Mouse (Mus musculus) embryonic facial prominence, embryonic 10.5 days (tissue): ENCODE measurements around the gene Jak3. TPM values are rescaled to one million over a fixed set of nuclear protein-coding genes. Genes with fewer than 3 reads are reported as not detected.
"Not testable (repeated sequence)": the region's sequence is repeated elsewhere in the genome, so short reads cannot be mapped to it uniquely, and the experiment has no call there.

ENCODE experiments used
- DNase-seq: peaks from one replicate; pipeline ENCODE4 v3.0.0-alpha.2; 2017; ENCODE audit warnings: low spot score
- H3K27ac ChIP-seq: fragments of 300-500 bp; sonication (generic); replicated peaks from 2 replicates; pipeline ENCODE4 v1.5.1; 2016; ENCODE audit warnings: mild to moderate bottlenecking
- H3K27me3 ChIP-seq: fragments of 300-500 bp; sonication (generic); replicated peaks from 2 replicates; pipeline ENCODE4 v1.6.1; 2016; ENCODE audit warnings: low read depth, mild to moderate bottlenecking; ENCODE audit not compliant: poor library complexity, severe bottlenecking
- H3K36me3 ChIP-seq: fragments of 300-500 bp; sonication (generic); replicated peaks from 2 replicates; pipeline ENCODE4 v1.6.1; 2016; ENCODE audit warnings: mild to moderate bottlenecking, moderate library complexity
- H3K4me1 ChIP-seq: fragments of 300-500 bp; sonication (generic); 2 replicates; pipeline ENCODE4 v1.6.1; 2016
- H3K4me3 ChIP-seq: fragments of 300-500 bp; sonication (generic); 2 replicates; pipeline ENCODE4 v1.5.1; 2016; ENCODE audit warnings: mild to moderate bottlenecking, moderate library complexity
- H3K9me3 ChIP-seq: fragments of 300-500 bp; sonication (generic); 2 replicates; pipeline ENCODE4 v1.6.1; 2016; ENCODE audit warnings: mild to moderate bottlenecking
- WGBS: fragments of 180-500 bp; shearing (Covaris S2); methylation state at CpG from one replicate; pipeline ENCODE4 v1.1.7; 2016; 5-methylcytosine and 5-hydroxymethylcytosine counted together
- polyA plus RNA-seq: library from polyadenylated mRNA; unstranded; fragments of >200 nt; fragmentation: Nextera tagmentation; extraction: Ambion mirVana; gene quantifications from 2 replicates; pipeline ENCODE4 v1.2.1, GENCODE M21; 2016

The Jak3 gene
- polyA plus RNA-seq, 1 experiment from 2014 or later = 3.6 TPM

DNA sequence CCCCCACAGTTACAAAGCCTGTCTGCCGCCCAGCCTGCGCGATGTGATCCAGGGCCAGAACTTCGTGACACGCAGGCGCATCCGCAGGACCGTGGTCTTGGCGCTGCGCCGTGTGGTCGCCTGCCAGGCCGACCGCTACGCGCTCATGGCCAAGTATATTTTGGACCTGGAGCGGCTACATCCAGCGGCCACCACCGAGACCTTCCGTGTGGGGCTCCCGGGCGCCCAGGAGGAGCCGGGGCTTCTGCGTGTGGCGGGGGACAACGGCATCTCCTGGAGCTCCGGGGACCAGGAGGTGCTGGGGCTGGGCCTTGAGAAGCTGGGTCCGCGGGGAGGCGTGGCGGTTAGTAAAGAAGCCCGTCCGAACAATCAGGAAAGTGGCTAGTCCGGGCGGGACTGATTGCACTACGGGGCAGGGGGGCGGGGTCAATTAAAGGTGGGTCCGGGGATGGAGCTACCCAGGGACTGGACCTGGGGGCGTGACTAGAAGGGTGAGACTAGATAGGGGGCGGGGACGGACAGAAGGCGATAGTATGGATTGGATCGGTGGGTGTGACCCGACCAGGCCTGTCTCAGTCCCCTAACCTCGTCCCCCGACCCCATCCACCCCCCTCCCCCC is 3.6 kb downstream of the Jak3 start:
- peak; percentile 48 for DNase-seq
- H3K9me3 ChIP-seq = peaks cover 3% of the 10 kb centered on the region; the same call in 1 of the 2 replicates
- H3K36me3 ChIP-seq = no peaks in the 10 kb centered on the region
- H3K27ac ChIP-seq = no peak overlapping the region
- peaks cover 99% of the 10 kb centered on the region for H3K27me3 ChIP-seq
- peak overlapping the region; percentile 52 for H3K4me3 ChIP-seq
- under 1% methylated on average over 46 of the region's 46 CpGs for WGBS
- peaks cover 39% of the 10 kb centered on the region for H3K4me1 ChIP-seq

DNA sequence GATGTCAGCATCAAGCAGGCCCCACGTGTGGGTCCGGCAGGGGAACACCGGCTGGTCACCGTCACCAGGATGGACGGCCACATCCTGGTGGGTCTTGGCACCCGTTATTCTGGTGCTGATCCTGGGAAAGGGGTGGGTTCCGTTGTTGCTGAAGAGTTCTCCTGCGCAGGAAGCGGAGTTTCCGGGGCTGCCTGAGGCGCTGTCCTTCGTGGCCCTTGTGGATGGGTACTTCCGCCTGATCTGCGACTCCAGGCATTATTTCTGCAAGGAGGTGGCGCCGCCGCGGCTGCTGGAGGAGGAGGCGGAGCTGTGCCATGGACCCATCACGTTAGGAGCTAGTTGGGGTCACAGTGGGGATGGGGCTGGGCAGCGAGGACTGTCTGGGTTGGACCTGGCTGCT is 4.4 kb downstream of the Jak3 start:
- no peaks in the 10 kb centered on the region for H3K36me3 ChIP-seq
- no peak overlapping the region for H3K27ac ChIP-seq
- H3K9me3 ChIP-seq = peaks cover 3% of the 10 kb centered on the region; the same call in 1 of the 2 replicates
- H3K4me3 ChIP-seq = peak overlapping the region; percentile 52
- H3K4me1 ChIP-seq = peaks cover 39% of the 10 kb centered on the region
- peak; percentile 49 for DNase-seq
- peaks cover 100% of the 10 kb centered on the region for H3K27me3 ChIP-seq
- WGBS = 4% methylated on average over 21 of the region's 21 CpGs

DNA sequence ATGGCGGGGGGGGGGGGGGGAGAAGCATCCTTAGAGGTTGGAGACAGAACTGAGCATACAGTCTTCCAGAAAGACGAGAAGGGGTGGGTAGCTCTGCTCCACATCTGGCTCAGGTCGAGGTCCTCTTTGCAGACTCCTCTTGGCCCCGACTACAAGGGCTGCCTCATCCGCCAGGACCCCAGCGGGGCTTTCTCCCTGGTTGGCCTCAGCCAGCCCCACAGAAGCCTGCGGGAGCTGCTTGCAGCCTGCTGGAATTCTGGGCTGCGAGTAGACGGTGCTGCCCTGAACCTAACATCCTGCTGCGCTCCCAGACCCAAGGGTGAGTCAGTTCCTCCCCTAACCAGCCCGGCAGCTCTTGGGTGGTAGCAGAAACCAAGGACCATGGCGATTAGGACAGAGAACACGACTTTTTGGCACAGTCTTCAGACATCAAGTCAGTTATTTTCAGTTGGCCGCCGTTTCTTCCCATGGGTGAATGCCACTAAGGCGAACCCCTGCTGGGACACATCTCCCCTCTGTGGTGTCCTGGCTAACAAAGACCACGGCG is 5.3 kb downstream of the Jak3 start:
- peak; percentile 50 for DNase-seq
- Histone ChIP-seq H3K4me1 (peaks cover 39% of the 10 kb centered on the region), H3K36me3 (no peaks in the 10 kb centered on the region), H3K9me3 (peaks cover 3% of the 10 kb centered on the region; the same call in 1 of the 2 replicates), H3K27me3 (peaks cover 100% of the 10 kb centered on the region), H3K4me3 (no peak overlapping the region), H3K27ac (no peak overlapping the region)
- 3% methylated on average over 18 of the region's 18 CpGs for WGBS

DNA sequence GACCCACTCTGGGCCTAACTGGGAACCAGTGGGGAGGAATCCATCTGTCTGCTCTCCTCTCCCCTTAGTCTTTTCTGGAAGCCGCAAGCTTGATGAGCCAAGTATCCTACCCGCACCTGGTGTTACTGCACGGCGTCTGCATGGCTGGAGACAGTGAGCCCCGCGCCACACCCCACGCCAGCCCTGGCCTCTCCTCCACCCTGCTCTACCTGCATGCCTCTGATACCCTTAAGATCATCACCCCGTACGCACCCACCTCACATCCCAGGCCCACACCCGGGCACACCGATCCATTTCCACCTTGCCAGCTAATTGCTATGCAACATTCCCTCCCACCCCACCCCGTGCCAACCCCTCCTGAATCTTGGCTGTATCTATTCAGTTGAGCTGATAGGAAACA is 6.7 kb downstream of the Jak3 start:
- DNase-seq = no peak
- Histone ChIP-seq H3K4me3 (no peak overlapping the region), H3K36me3 (no peaks in the 10 kb centered on the region), H3K9me3 (peaks cover 3% of the 10 kb centered on the region; the same call in 1 of the 2 replicates), H3K27me3 (peaks cover 100% of the 10 kb centered on the region), H3K27ac (no peak overlapping the region), H3K4me1 (peaks cover 49% of the 10 kb centered on the region)
- WGBS = 64% methylated on average over 12 of the region's 12 CpGs

DNA sequence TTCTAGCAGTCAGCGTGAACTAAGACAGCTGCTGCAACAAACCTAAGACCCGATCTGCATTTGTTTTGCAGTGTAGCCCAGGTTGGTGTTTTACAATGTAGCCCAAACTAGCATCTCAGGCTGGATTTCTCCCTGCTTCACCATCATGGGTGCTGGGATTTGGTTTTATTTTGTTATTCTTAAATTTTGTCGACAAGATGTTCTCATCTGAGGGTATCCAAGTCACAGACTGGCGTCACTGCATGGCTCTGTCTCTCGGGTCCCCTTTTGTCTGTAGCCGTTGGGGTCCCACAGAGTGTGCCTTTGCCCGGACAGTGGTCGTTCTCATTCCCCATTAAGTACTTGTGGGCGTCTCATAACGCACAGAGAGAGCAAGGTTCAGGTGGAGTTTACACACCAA is 8.6 kb downstream of the Jak3 start:
- Histone ChIP-seq H3K9me3 (no peaks in the 10 kb centered on the region), H3K27ac (no peak overlapping the region), H3K4me1 (peaks cover 50% of the 10 kb centered on the region), H3K4me3 (0 out of 2 replicates have a peak overlapping the region, but pooled peaks have one; percentile 5), H3K36me3 (no peaks in the 10 kb centered on the region), H3K27me3 (peaks cover 100% of the 10 kb centered on the region)
- 20% methylated on average over 10 of the region's 10 CpGs for WGBS
- DNase-seq = no peak

DNA sequence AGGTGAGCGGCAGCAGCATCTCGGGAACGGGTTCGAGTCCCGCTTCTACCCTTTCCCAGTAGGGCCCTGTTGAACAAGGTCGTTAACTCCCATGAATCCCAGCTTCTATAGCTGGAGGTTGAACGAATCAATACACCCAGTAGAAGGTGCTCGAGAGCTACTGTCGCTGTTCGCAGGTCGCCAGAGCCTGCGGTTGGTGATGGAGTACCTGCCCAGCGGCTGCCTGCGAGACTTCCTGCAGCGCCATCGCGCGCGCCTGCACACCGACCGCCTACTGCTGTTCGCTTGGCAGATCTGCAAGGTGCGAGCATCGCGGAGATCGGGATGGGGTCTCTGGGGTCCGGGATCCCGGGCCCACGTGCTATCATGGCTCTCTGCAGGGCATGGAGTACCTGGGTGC is 9.5 kb downstream of the Jak3 start:
- WGBS = 2% methylated on average over 29 of the region's 29 CpGs
- H3K4me1 ChIP-seq = peaks cover 42% of the 10 kb centered on the region
- DNase-seq = peak; percentile 56
- H3K27me3 ChIP-seq = peaks cover 100% of the 10 kb centered on the region
- H3K9me3 ChIP-seq = no peaks in the 10 kb centered on the region
- H3K27ac ChIP-seq = no peak overlapping the region
- H3K36me3 ChIP-seq = no peaks in the 10 kb centered on the region
- H3K4me3 ChIP-seq = peak overlapping the region; percentile 40

DNA sequence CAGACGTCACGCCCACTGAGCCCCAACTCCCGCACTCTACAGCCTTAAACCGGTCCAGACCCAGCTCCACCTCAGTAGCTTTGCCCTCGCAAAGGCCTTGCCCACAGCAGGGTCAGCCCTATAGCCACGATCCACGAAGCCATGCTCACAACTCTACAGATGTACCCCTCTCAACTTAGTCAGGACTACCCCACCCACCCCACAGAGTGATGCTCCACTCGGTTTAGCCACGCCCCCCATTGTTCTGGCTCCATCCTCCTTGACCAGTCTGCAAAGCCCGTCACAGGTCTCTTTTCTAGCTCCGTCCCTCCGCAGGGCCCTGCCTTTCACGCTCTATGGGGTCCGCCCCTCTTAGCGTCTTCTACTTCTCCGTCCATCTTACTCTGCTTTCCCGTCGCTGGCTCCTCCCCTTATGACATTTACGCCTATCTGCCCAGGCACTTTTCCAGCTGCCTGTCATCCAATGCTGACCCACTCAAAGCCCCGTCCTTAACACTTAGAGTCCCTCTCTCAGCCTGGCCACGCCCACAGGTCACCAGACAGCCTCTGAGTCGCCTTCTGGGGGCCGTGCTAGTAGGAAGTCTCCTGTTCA is 10.1 kb downstream of the Jak3 start:
- Histone ChIP-seq H3K4me1 (peaks cover 37% of the 10 kb centered on the region), H3K4me3 (peak overlapping the region; percentile 40), H3K9me3 (no peaks in the 10 kb centered on the region), H3K27me3 (peaks cover 100% of the 10 kb centered on the region), H3K27ac (no peak overlapping the region), H3K36me3 (no peaks in the 10 kb centered on the region)
- WGBS = under 1% methylated on average over 23 of the region's 23 CpGs
- peak; percentile 53 for DNase-seq

DNA sequence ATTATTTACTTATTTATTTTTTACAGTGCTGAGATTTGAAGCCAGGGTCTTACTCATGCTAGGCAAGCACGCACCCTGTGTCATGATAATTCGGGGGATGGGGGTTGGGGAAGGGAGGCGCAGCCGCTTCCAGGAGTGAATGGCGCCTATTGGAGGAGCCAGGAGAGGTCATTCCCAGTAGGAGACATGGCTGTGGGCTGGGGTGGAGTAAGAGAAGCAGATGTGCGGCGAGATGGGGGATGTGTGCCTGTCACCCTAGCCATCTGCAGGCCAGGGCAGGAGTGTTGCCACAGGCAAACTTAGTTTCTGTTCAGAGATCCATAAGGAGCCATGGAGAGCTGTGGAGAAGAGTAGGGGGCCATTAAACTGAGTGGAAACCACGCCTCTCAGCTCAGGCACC is 11.5 kb downstream of the Jak3 start:
- H3K36me3 ChIP-seq = no peaks in the 10 kb centered on the region
- H3K4me3 ChIP-seq = 0 out of 2 replicates have a peak overlapping the region, but pooled peaks have one; percentile 18
- H3K4me1 ChIP-seq = peaks cover 34% of the 10 kb centered on the region
- peaks cover 100% of the 10 kb centered on the region for H3K27me3 ChIP-seq
- 2% methylated on average over 8 of the region's 8 CpGs for WGBS
- DNase-seq = no peak
- no peaks in the 10 kb centered on the region for H3K9me3 ChIP-seq
- H3K27ac ChIP-seq = no peak overlapping the region

DNA sequence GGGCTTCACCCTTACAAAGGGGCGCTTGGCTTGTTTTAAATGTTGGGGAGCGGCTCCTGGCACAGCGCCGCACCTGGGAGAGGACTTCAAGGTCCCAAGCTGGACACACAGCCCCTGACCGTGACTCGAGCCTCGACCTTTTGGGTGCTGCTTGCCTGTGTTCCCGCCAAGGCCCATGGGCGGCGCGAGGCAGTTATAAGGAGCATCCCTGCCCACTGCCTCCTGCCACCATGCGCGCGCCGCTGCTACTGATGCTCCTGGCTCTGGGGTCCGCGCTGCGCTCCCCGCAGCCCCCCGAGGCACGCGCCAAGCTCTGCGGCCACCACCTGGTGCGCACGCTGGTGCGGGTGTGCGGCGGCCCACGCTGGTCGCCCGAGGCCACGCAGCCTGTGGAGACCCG is 12.9 kb downstream of the Jak3 start, which contains the start of gene Insl3:
Insl3 (plus strand) TSS at position 187 of the 400 bp plus-strand sequence.
- WGBS = 6% methylated on average over 33 of the region's 33 CpGs
- DNase-seq = no peak
- H3K4me1 ChIP-seq = peaks cover 47% of the 10 kb centered on the region
- H3K4me3 ChIP-seq = 0 out of 2 replicates have a peak within 1 kb of the TSS, but pooled peaks have one; percentile 18
- no peaks in the 10 kb centered on the region for H3K36me3 ChIP-seq
- 0 out of 2 replicates have a peak, but pooled peaks cover 3% of the 10 kb centered on the region for H3K9me3 ChIP-seq
- H3K27ac ChIP-seq = no peak within 1 kb of the TSS
- H3K27me3 ChIP-seq = peaks cover 100% of the 10 kb centered on the region

DNA sequence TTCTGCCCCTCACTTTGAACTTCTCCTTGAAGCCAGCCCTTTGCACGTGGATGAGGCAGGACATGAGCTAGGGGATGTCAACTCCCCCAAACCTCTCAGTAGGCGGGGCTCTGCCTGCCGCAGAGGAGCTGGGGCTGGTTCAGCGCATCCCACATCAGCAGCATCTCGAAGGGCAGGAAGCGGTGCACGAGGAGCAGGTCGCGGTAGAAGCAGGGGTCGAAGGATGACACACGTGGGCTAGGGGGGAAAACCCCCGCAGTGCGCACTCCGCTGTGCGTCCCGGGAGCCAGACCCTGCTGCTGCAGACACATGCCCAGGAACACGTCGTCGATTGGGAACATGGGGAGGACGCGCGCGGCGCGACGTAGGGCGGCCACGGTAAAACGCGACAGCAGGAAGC is 16.4 kb downstream of the Jak3 start:
- H3K27ac ChIP-seq = no peak overlapping the region
- peaks cover 27% of the 10 kb centered on the region for H3K4me1 ChIP-seq
- peak overlapping the region; percentile 37; the same call in 1 of the 2 replicates for H3K4me3 ChIP-seq
- 3% methylated on average over 30 of the region's 30 CpGs for WGBS
- no peak for DNase-seq
- H3K9me3 ChIP-seq = 0 out of 2 replicates have a peak, but pooled peaks cover 3% of the 10 kb centered on the region
- peaks cover 99% of the 10 kb centered on the region for H3K27me3 ChIP-seq
- H3K36me3 ChIP-seq = no peaks in the 10 kb centered on the region

DNA sequence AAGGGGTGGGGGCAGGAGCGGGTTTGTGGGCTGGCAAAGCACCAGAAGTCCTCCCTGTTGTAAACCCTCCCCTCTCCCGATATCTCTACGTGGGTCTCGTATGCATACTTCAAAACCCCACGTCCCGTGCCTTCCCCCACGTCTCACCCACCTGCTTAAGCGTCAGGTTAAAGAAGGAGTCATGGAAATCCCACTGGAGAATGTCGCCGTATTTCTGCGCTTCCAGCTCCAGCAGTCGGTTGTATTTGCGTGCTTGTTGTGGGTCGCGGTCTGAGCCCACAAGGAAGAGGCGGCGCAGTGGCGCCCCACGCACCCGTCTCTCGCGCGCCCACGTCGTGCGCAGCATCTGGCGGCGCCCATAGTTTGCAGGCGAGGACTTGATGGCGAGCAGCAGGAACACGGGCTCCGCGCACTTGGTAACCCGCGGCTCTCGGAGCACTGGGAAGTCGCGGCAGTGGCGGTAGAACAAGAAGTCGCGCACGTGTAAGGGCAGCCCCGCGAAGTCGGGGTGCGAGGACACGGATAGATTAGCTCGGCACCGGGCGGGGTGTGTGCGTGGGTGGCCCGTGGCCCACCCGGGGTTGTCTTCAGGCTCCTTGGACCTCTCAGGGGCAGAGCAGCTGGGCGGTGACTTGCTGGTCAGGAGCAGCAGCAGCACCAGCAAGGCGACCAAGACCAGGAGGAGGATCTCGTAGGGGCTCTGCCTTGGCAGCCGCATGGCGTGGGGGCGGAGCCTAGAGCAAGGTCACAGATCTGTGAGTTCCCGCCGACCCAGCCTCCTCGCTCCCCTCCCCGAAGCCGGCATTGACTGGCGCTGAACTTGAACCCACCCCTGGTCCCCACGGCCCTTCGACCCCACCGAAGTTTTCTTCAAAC is 17.3 kb downstream of the Jak3 start:
- Histone ChIP-seq H3K9me3 (0 out of 2 replicates have a peak, but pooled peaks cover 3% of the 10 kb centered on the region), H3K27ac (no peak overlapping the region), H3K27me3 (peaks cover 99% of the 10 kb centered on the region), H3K36me3 (no peaks in the 10 kb centered on the region), H3K4me3 (peak overlapping the region; percentile 37), H3K4me1 (peaks cover 18% of the 10 kb centered on the region)
- 10% methylated on average over 68 of the region's 68 CpGs for WGBS
- DNase-seq = peak; percentile 50

DNA sequence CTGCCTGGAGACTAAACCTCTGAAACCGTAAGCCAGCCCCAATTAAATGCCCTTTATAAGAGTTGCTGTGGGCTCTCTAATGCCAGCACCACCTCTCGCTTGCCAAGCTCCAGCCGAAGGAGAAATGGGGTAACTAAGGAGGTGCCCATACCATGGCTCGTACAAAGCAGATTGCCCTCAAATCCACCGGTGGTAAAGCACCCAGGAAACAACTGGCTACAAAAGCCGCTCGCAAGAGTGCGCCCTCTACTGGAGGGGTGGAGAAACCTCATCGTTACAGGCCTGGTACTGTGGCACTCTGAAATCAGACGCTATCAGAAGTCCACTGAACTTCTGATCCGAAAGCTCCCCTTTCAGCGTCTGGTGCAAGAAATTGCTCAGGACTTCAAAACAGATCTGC is 19.4 kb downstream of the Jak3 start:
- H3K27ac ChIP-seq, DNase-seq, H3K4me3 ChIP-seq, H3K36me3 ChIP-seq, H3K9me3 ChIP-seq: not testable (repeated sequence)
- Histone ChIP-seq H3K27me3 (peaks cover 99% of the 10 kb centered on the region), H3K4me1 (peaks cover 21% of the 10 kb centered on the region)
- 67% methylated on average over 12 of the region's 12 CpGs for WGBS
